Mouse (Mus musculus) midbrain, embryonic 11.5 days (tissue): ENCODE measurements around the gene Ifit3b. TPM values are rescaled to one million over a fixed set of nuclear protein-coding genes. Genes with fewer than 3 reads are reported as not detected.
A peak's percentile ranks its signal among the peaks of the same experiment; 100 is the strongest.
"Not testable (repeated sequence)": the region's sequence is repeated elsewhere in the genome, so short reads cannot be mapped to it uniquely, and the experiment has no call there.

Experiments used
- ATAC-seq: fragments of 200-750 bp; cut with Nextera tagmentation; 2 replicates; pipeline ENCODE4 v1.8.0; 2017; ENCODE audit warnings: moderate TSS enrichment, moderate library complexity; ENCODE audit not compliant: low FRiP score
- DNase-seq: peaks from one replicate; pipeline ENCODE4 v3.0.0; 2015; ENCODE audit warnings: low spot score; ENCODE audit errors: missing footprints
- H3K27ac ChIP-seq: fragments of 300-500 bp; sonication (generic); 2 replicates; pipeline ENCODE4 v1.5.1; 2014; ENCODE audit warnings: low read depth, low read length
- H3K27me3 ChIP-seq: fragments of 300-500 bp; sonication (generic); 2 replicates; pipeline ENCODE4 v1.6.1; 2014; ENCODE audit warnings: mild to moderate bottlenecking, low read length, moderate library complexity, mixed read lengths; ENCODE audit not compliant: control insufficient read depth, insufficient read depth
- H3K36me3 ChIP-seq: fragments of 300-500 bp; sonication (generic); 2 replicates; pipeline ENCODE4 v1.6.1; 2014; ENCODE audit warnings: mild to moderate bottlenecking, low read length, moderate library complexity, mixed read lengths; ENCODE audit not compliant: control insufficient read depth, insufficient read depth
- H3K4me1 ChIP-seq: fragments of 300-500 bp; sonication (generic); 2 replicates; pipeline ENCODE4 v1.6.1; 2014; ENCODE audit warnings: low read length; ENCODE audit not compliant: control insufficient read depth, insufficient read depth
- H3K4me2 ChIP-seq: fragments of 300-500 bp; sonication (generic); 2 replicates; pipeline ENCODE4 v1.6.1; 2014; ENCODE audit warnings: mild to moderate bottlenecking, moderate library complexity
- H3K4me3 ChIP-seq: fragments of 300-500 bp; sonication (generic); 2 replicates; pipeline ENCODE4 v1.5.1; 2014; ENCODE audit warnings: low read depth, low read length
- H3K9ac ChIP-seq: fragments of 300-500 bp; sonication (generic); 2 replicates; pipeline ENCODE4 v1.6.1; 2014; ENCODE audit warnings: low read length
- H3K9me3 ChIP-seq: fragments of 300-500 bp; sonication (generic); 2 replicates; pipeline ENCODE4 v1.6.1; 2016; ENCODE audit warnings: low read length; ENCODE audit not compliant: control insufficient read depth
- WGBS: fragments of 180-500 bp; shearing (Covaris S2); extraction: QIAGEN DNeasy Blood & Tissue Kit; methylation state at CpG from one replicate; pipeline ENCODE4 v1.1.7; 2014; 5-methylcytosine and 5-hydroxymethylcytosine counted together
- polyA plus RNA-seq: library from polyadenylated mRNA; unstranded; fragments of >200 nt; fragmentation: Nextera tagmentation; extraction: Ambion mirVana; gene quantifications from 2 replicates; pipeline ENCODE4 v1.2.1, GENCODE M21; 2014

Ifit3b gene
- polyA plus RNA-seq, 1 experiment from 2014 or later: 0.10 TPM

DNA sequence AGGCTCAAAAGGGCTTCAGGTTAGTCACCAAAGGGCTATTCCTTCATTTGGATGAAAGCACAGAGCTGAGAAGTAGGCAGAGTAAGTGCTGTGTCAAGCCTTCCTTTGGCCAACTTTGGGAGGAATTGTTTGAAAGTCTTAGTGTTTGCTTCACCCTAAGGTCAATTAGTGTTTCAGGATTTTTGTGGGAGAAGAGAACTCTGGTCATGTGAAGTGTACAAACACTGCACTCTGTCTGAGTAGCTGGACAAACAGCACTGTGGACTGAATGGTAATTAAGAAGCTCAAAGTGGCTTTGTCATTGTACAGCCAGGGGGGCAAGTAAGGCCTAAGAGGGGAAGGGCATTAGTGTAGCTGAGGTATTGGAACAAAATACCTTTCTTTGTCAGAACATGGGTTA is 23.7 kb downstream of the Ifit3b start:
- Histone ChIP-seq H3K27ac (no peak overlapping the region), H3K9me3 (no peaks in the 10 kb centered on the region), H3K4me2 (no peak overlapping the region), H3K4me1 (no peaks in the 10 kb centered on the region), H3K9ac (no peak overlapping the region), H3K36me3 (no peaks in the 10 kb centered on the region), H3K27me3 (no peaks in the 10 kb centered on the region), H3K4me3 (no peak overlapping the region)
- ATAC-seq (no peak), DNase-seq (no peak)

DNA sequence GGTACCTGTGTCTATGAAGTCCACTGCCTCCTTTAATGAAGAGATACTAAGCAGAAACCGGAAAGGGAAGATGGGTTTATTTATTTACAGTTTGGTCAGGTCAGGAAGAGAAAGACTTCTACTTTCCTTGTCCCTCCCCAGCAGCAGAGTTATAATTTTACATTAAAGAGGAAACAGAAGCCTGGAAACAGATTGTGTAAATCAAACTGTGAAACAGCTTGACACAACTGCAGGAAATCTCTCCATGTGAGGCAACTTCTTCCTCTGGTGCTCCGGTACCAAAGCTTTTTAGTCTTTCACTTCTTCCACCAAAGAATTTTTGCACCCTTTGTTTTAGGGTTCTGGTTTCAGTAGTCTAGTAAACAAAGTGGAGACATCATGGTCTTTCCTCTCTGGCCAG is 25.7 kb downstream of the Ifit3b start:
- Histone ChIP-seq H3K9ac (no peak overlapping the region), H3K4me3 (no peak overlapping the region), H3K36me3 (no peaks in the 10 kb centered on the region), H3K9me3 (no peaks in the 10 kb centered on the region), H3K4me2 (no peak overlapping the region), H3K27ac (no peak overlapping the region), H3K4me1 (no peaks in the 10 kb centered on the region), H3K27me3 (no peaks in the 10 kb centered on the region)
- 92% methylated on average over 2 of the region's 2 CpGs for WGBS
- no peak for ATAC-seq
- no peak for DNase-seq

DNA sequence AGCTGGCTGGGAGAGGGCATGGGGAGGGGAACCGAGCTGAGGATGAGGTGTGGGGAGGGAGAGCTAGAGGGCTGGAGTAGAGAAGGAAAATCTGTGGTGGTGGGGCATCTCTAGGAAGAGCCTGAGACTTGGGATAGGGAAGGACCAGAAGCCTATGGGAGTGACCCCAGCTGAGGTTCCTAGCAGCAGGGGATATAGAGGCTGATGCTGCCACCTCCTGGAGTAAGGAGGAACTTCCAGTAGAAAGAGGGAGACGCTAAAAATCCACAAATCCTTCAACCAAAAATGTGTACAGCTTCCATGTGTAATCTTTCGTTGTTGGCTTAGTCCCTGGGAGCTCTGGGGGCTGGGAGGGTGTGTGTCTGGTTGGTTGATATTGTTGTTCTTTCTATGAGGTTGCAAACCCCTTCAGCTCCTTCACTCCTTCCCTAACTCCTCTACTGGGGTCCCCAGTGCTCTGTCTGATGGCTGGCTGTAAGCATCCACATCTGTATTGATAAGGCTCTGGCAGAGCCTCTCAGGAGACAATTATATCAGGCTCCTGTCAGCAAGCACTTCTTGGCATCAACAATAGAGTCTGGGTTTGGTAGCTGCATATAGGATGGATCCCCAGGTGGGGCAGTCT is 29.3 kb downstream of the Ifit3b start:
- Histone ChIP-seq H3K9ac (no peak overlapping the region), H3K4me2 (no peak overlapping the region), H3K36me3 (no peaks in the 10 kb centered on the region), H3K4me3 (no peak overlapping the region), H3K27me3 (no peaks in the 10 kb centered on the region), H3K27ac (no peak overlapping the region), H3K4me1 (no peaks in the 10 kb centered on the region), H3K9me3 (no peaks in the 10 kb centered on the region)
- 20% methylated on average over 3 of the region's 3 CpGs for WGBS
- DNase-seq (peak; percentile 92), ATAC-seq (peak; percentile 78)

DNA sequence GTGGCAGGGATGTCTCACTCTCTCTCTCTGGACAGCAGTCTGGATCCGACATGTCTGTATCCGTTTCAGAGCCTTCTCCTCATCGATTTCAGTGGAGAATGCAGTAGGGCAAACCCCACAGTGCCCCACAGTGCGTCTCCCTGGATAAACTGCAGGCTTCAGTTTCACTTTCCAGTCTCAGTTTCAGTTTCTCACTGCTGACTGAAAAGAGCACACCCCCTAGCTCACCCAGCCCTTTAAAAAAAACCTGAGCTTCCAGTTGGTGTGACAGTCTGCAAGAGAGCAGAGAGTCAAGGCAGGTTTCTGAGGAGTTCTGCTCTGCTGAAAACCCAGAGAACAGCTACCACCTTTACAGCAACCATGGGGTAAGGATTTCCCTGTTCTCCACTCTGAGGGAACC is 32.9 kb downstream of the Ifit3b start, which contains the start of the genes Ifit1bl2 and Ifit1:
TSS of gene Ifit1bl2 (minus strand) at position 121 of the 400 bp plus-strand sequence.
TSS of gene Ifit1 (plus strand) at position 249 of the 400 bp plus-strand sequence.
- H3K9ac ChIP-seq: no peak within 1 kb of the TSS
- DNase-seq (no peak), ATAC-seq (no peak)
- no peaks in the 10 kb centered on the region for H3K9me3 ChIP-seq
- no peaks in the 10 kb centered on the region for H3K27me3 ChIP-seq
- H3K4me3 ChIP-seq: no peak within 1 kb of the TSS
- no peaks in the 10 kb centered on the region for H3K36me3 ChIP-seq
- no peak within 1 kb of the TSS for H3K27ac ChIP-seq
- WGBS: 74% methylated on average over 4 of the region's 4 CpGs
- no peaks in the 10 kb centered on the region for H3K4me1 ChIP-seq
- H3K4me2 ChIP-seq: no peak within 1 kb of the TSS

DNA sequence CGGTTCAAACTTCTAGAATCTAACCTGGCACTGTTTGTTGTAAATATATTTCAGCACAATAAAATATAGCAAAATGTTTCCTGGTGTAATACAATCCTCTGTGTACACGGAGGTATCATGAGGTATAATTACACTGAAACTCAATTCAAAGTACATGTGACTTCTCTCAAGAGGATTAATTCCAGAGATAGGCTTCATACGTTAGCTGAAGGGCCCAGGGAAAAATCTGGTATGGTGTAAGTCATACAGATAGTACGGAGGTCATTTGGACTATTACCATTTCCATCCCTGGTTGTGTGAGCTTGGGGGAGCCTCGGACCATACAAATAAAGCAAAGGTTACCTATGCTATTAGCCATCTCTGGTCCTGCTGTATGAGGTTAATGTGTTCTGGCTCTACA is 34.8 kb downstream of the Ifit3b start:
- H3K27ac ChIP-seq: no peak overlapping the region

DNA sequence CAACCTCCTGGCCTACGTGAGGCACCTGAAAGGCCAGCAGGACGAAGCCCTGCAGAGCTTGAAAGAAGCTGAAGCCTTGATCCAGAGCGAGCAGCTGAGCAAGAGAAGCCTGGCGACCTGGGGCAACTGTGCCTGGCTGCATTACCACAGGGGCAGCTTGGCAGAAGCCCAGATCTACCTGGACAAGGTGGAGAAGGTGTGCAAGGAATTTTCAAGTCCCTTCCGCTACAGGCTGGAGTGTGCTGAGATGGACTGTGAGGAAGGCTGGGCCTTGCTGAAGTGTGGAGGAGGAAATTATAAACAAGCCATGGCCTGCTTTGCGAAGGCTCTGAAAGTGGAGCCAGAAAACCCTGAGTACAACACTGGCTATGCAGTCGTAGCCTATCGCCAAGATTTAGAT is 39.9 kb downstream of the Ifit3b start:
- not testable (repeated sequence) for H3K9ac ChIP-seq, H3K4me2 ChIP-seq, H3K36me3 ChIP-seq, H3K27ac ChIP-seq, H3K9me3 ChIP-seq, H3K4me3 ChIP-seq, H3K27me3 ChIP-seq, DNase-seq, ATAC-seq, H3K4me1 ChIP-seq
- 92% methylated on average over 8 of the region's 8 CpGs for WGBS

More for the DNA sequence above, 34.8 kb downstream of the Ifit3b start:
- H3K9ac ChIP-seq: no peak overlapping the region
- DNase-seq (no peak), ATAC-seq (no peak)
- no peak overlapping the region for H3K4me2 ChIP-seq
- H3K27me3 ChIP-seq: no peaks in the 10 kb centered on the region
- H3K9me3 ChIP-seq: no peaks in the 10 kb centered on the region
- 76% methylated on average over 5 of the region's 5 CpGs for WGBS
- H3K36me3 ChIP-seq: no peaks in the 10 kb centered on the region
- H3K4me1 ChIP-seq: no peaks in the 10 kb centered on the region
- no peak overlapping the region for H3K4me3 ChIP-seq

DNA sequence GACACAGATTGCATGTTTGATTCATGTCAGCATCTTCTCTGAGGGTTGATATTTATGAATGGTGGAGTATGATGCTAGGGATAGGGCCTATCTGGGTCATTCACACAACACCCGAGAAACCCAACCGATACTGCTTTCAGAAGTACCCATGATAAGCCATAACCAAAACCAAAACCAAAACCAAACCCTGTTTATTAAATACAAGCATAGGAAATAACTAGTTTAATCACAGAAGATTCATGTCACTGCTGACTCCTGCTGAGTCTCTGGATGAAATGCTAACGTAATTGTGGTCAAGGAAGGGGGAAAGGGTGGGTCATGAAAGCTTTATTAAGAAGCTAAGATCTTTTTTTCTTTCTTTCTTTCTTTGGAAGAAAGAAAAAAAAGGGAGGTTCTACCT is 42.5 kb downstream of the Ifit3b start:
- H3K9ac ChIP-seq: no peak overlapping the region
- 90% methylated on average over 3 of the region's 3 CpGs for WGBS
- no peak overlapping the region for H3K4me2 ChIP-seq
- no peaks in the 10 kb centered on the region for H3K27me3 ChIP-seq
- no peaks in the 10 kb centered on the region for H3K9me3 ChIP-seq
- H3K27ac ChIP-seq: no peak overlapping the region
- DNase-seq (no peak), ATAC-seq (no peak)
- no peak overlapping the region for H3K4me3 ChIP-seq
- H3K36me3 ChIP-seq: no peaks in the 10 kb centered on the region
- H3K4me1 ChIP-seq: no peaks in the 10 kb centered on the region

DNA sequence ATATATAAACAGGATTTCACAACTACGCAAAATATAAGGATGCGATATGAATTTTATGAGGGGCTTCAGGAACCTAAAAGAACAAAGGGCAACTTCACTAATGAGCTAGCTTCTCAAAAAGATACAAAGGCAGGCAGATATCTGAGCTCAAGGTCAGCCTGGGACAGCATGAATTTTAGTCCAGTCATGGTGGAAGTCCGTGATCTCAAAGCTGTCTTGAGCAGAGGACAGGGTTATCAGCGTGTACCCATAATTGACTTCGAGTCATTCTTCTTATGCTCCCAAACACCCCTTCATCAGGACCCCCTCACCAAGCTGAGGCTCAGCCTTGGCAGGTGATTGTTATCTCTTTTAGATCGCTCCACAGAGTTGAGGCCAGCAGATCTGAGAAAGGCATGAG is 43.2 kb downstream of the Ifit3b start:
- no peaks in the 10 kb centered on the region for H3K4me1 ChIP-seq
- H3K4me3 ChIP-seq: no peak overlapping the region
- WGBS: 85% methylated on average over 6 of the region's 6 CpGs
- ATAC-seq: no peak
- DNase-seq: no peak
- no peak overlapping the region for H3K9ac ChIP-seq
- H3K9me3 ChIP-seq: no peaks in the 10 kb centered on the region
- H3K36me3 ChIP-seq: no peaks in the 10 kb centered on the region
- H3K27ac ChIP-seq: no peak overlapping the region
- no peak overlapping the region for H3K4me2 ChIP-seq
- H3K27me3 ChIP-seq: no peaks in the 10 kb centered on the region

DNA sequence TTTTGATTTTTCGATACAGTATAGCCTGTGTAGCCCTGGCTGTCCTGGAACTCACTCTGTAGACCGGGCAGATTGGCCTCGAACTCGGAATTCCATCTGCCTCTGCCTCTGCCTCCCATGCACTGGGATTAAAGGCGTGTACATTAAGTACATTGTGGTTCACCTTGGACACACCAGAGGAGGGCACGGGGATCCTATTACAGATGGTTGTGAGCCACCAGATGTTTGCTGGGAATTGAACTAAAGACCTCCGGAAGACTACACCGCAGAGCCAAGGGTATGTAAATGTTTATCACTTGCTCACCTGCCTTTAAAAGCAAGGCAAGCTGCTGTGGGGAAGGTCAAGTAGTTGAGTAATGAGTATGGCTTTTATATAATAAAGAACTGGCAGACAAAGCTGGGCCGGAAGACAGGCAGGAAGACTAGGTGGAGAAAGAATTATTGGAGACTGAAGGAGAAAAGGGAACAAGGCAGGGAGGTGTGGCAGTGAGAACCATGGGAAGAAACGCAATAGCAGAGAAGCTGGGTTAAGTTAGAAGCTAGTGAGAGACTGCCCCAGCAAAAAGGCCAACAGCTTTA is 47.5 kb downstream of the Ifit3b start:
- no peak overlapping the region for H3K4me2 ChIP-seq
- no peaks in the 10 kb centered on the region for H3K27me3 ChIP-seq
- H3K4me3 ChIP-seq: no peak overlapping the region
- no peaks in the 10 kb centered on the region for H3K9me3 ChIP-seq
- no peaks in the 10 kb centered on the region for H3K4me1 ChIP-seq
- no peak overlapping the region for H3K27ac ChIP-seq
- no peak overlapping the region for H3K9ac ChIP-seq
- 90% methylated on average over 10 of the region's 10 CpGs for WGBS
- DNase-seq: no peak
- no peak for ATAC-seq
- no peaks in the 10 kb centered on the region for H3K36me3 ChIP-seq
